Mouse (Mus musculus) stomach, embryonic 16.5 days (tissue): ENCODE measurements around the gene Pigl. TPM values are rescaled to one million over a fixed set of nuclear protein-coding genes. Genes with fewer than 3 reads are reported as not detected.
"Not testable (repeated sequence)": the region's sequence is repeated elsewhere in the genome, so short reads cannot be mapped to it uniquely, and the experiment has no call there.

ENCODE experiments used
- ATAC-seq: fragments of 200-750 bp; cut with Nextera tagmentation; 2 replicates; pipeline ENCODE4 v1.8.0; 2017; ENCODE audit warnings: moderate number of reproducible peaks, moderate TSS enrichment; ENCODE audit not compliant: insufficient read depth, low FRiP score
- H3K27ac ChIP-seq: fragments of 300-500 bp; sonication (generic); 2 replicates; pipeline ENCODE4 v1.5.1; 2014; ENCODE audit warnings: low read length
- H3K27me3 ChIP-seq: fragments of 300-500 bp; sonication (generic); 2 replicates; pipeline ENCODE4 v1.6.1; 2014; ENCODE audit warnings: low read length, control low read depth, mixed read lengths; ENCODE audit not compliant: control insufficient read depth, insufficient read depth
- H3K36me3 ChIP-seq: fragments of 300-500 bp; sonication (generic); 2 replicates; pipeline ENCODE4 v1.6.1; 2014; ENCODE audit warnings: low read length; ENCODE audit not compliant: control insufficient read depth, insufficient read depth
- H3K4me1 ChIP-seq: fragments of 300-500 bp; sonication (generic); 2 replicates; pipeline ENCODE4 v1.6.1; 2014; ENCODE audit warnings: low read length, control low read depth, mixed read lengths; ENCODE audit not compliant: control insufficient read depth, insufficient read depth
- H3K4me2 ChIP-seq: fragments of 300-500 bp; sonication (generic); 2 replicates; pipeline ENCODE4 v1.6.1; 2014; ENCODE audit warnings: low read depth, low read length, mixed read lengths
- H3K4me3 ChIP-seq: fragments of 300-500 bp; sonication (generic); replicated peaks from 2 replicates; pipeline ENCODE4 v1.5.1; 2014; ENCODE audit warnings: mild to moderate bottlenecking, low read length
- H3K9ac ChIP-seq: fragments of 300-500 bp; sonication (generic); 2 replicates; pipeline ENCODE4 v1.6.1; 2014; ENCODE audit warnings: low read length
- H3K9me3 ChIP-seq: fragments of 300-500 bp; sonication (generic); replicated peaks from 2 replicates; pipeline ENCODE4 v1.6.1; 2016; ENCODE audit warnings: low read length, control low read depth; ENCODE audit not compliant: control insufficient read depth
- WGBS: fragments of 180-500 bp; shearing (Covaris S2); extraction: QIAGEN DNeasy Blood & Tissue Kit; methylation state at CpG from one replicate; pipeline ENCODE4 v1.1.7; 2014; 5-methylcytosine and 5-hydroxymethylcytosine counted together
- polyA plus RNA-seq: library from polyadenylated mRNA; unstranded; fragments of >200 nt; fragmentation: Nextera tagmentation; extraction: Ambion mirVana; gene quantifications from 2 replicates; pipeline ENCODE4 v1.2.1, GENCODE M21; 2015

The Pigl gene
- polyA plus RNA-seq, 1 experiment from 2014 or later = 9.5 TPM

DNA sequence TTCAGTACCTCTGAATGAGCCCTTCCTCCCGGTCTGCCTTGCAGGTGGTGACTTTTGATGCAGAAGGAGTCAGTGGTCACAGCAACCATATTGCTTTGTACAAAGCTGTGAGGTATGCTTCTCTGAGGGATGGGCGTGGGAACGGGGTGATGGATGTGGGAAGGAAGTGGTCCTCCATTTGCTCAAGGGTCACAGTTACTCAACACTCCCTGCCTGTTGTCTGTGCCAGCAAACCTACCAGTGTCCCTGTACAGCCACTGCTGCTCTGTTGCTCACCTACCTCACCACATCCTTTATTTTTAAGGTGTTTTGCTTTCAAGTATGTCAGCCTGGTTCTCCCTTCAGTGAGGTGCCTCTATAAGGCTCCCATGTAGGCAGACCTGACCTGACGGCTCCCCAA, 49.4 kb downstream of the Pigl start:
- H3K36me3 ChIP-seq = no peaks in the 10 kb centered on the region
- H3K4me3 ChIP-seq = no peak overlapping the region
- H3K27ac ChIP-seq = no peak overlapping the region
- H3K4me2 ChIP-seq = no peak overlapping the region
- H3K9ac ChIP-seq = no peak overlapping the region
- ATAC-seq = no peak
- H3K4me1 ChIP-seq = no peaks in the 10 kb centered on the region
- WGBS = 73% methylated on average over 4 of the region's 4 CpGs
- no peaks in the 10 kb centered on the region for H3K9me3 ChIP-seq
- no peaks in the 10 kb centered on the region for H3K27me3 ChIP-seq

DNA sequence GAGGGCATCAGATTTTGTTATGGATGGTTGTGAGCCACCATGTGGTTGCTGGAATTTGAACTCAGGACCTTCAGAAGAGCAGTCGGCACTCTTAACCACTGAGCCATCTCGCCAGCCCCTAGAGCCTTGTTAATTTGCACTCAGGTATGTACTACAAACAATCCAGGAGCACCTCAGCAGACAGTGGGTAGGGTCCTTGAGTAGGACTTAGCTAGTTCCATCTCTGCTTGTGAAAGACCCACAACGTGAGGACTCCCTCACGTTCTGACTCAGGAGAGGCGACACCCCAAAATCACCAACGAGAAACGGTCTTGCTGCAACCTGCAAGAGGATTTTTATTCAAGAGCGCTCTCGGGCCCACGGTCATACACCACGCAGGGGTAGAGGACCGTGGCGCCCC, 50.1 kb downstream of the Pigl start:
- not testable (repeated sequence) for H3K9me3 ChIP-seq, H3K4me1 ChIP-seq, ATAC-seq, H3K9ac ChIP-seq, H3K4me2 ChIP-seq, H3K27me3 ChIP-seq, H3K4me3 ChIP-seq, H3K27ac ChIP-seq, H3K36me3 ChIP-seq
- 92% methylated on average over 13 of the region's 13 CpGs for WGBS

DNA sequence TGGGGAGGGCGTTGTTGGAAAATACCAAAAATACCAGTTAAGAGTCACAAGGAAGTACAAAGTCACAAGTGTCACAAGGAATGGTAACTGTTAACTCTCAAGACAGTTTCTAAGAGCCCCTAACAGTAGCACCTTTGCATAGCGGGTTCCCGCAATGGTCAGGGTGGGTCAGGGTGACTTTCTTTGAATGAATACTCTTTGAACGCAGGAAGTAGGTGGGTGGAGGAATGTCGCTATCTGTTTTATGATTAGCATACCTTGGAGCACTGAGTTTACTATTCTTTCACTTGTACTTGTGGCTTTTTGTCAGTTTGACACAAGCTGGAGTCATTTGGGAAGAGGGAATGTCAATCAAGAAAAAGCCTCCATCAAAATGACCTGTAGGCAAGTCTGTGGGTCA, 50.6 kb downstream of the Pigl start:
- not testable (repeated sequence) for H3K9ac ChIP-seq, H3K36me3 ChIP-seq, H3K4me1 ChIP-seq, H3K27me3 ChIP-seq, H3K4me2 ChIP-seq, H3K27ac ChIP-seq, H3K4me3 ChIP-seq, ATAC-seq, H3K9me3 ChIP-seq
- WGBS = 91% methylated on average over 5 of the region's 5 CpGs

GRCm38 (mm10) chr11:62509571-62509970, 51.3 kb downstream of the Pigl start:
- WGBS = 51% methylated on average over 3 of the region's 3 CpGs
- H3K4me3 ChIP-seq = no peak overlapping the region
- H3K27ac ChIP-seq = no peak overlapping the region
- no peaks in the 10 kb centered on the region for H3K4me1 ChIP-seq
- no peak overlapping the region for H3K9ac ChIP-seq
- no peaks in the 10 kb centered on the region for H3K9me3 ChIP-seq
- H3K36me3 ChIP-seq = no peaks in the 10 kb centered on the region
- no peak for ATAC-seq
- H3K4me2 ChIP-seq = no peak overlapping the region
- H3K27me3 ChIP-seq = no peaks in the 10 kb centered on the region

DNA sequence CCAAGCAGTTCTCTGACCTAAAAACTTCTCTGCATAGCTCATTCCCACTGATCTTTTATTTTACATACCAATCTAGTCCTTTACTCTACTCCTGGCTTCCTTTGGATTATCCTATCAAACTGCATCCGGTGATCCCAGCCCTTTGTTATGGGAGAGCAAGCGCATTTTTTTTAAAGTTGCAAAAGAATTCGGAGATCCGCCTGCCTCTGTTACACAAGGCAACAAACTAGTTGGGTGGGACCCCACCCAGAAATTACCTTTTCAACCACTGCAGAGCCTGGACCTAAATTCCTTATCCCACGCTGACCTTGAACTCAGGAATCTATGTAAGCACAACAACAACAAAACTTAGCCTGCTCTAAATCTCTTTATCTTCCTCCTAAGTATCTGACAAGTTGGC, 52.7 kb downstream of the Pigl start:
- Histone ChIP-seq H3K27ac (no peak overlapping the region), H3K4me1 (no peaks in the 10 kb centered on the region), H3K9ac (no peak overlapping the region), H3K4me3 (no peak overlapping the region), H3K27me3 (no peaks in the 10 kb centered on the region), H3K9me3 (no peaks in the 10 kb centered on the region), H3K36me3 (no peaks in the 10 kb centered on the region), H3K4me2 (no peak overlapping the region)
- WGBS = 86% methylated on average over 5 of the region's 5 CpGs
- no peak for ATAC-seq

GRCm38 (mm10) chr11:62511444-62512202, 53.4 kb downstream of the Pigl start:
- Histone ChIP-seq H3K4me1 (no peaks in the 10 kb centered on the region), H3K4me2 (no peak overlapping the region), H3K27ac (no peak overlapping the region), H3K36me3 (no peaks in the 10 kb centered on the region), H3K9ac (no peak overlapping the region), H3K27me3 (no peaks in the 10 kb centered on the region), H3K4me3 (no peak overlapping the region), H3K9me3 (no peaks in the 10 kb centered on the region)
- ATAC-seq = no peak
- WGBS = 76% methylated on average over 13 of the region's 13 CpGs

DNA sequence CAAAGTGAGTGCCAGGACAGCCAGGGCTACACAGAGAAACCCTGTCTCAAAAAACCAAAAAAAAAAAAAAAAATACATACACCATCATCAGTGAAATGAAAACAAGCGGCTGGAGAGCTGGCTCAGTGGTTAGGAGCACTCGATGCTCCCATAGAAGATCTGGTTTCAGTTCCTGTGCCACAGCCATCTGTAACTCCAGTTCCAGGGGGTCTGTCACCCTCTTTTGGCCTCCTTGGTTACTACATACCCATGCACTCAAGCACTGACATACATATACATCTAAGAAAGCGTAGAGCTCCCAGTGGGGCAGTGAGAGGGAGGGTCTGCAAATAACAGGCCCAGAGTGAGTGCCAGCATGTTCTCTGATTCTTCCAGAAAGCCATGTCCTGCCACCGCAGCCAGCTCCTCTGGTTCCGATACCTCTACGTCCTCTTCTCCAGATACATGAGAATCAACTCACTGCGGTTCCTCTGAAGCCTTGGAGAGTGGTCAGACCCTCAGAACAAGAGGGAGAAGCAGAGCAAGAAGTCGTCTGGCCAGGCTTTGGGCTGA, 54.3 kb downstream of the Pigl start:
- Histone ChIP-seq H3K36me3 (no peaks in the 10 kb centered on the region), H3K4me2 (no peak overlapping the region), H3K4me3 (no peak overlapping the region), H3K9me3 (no peaks in the 10 kb centered on the region), H3K9ac (no peak overlapping the region), H3K4me1 (no peaks in the 10 kb centered on the region), H3K27me3 (no peaks in the 10 kb centered on the region), H3K27ac (no peak overlapping the region)
- WGBS = 88% methylated on average over 8 of the region's 8 CpGs
- ATAC-seq = no peak

GRCm38 (mm10) chr11:62513311-62513710, 55.1 kb downstream of the Pigl start:
- Histone ChIP-seq H3K36me3 (no peaks in the 10 kb centered on the region), H3K9ac (no peak overlapping the region), H3K9me3 (no peaks in the 10 kb centered on the region), H3K4me1 (no peaks in the 10 kb centered on the region), H3K27me3 (no peaks in the 10 kb centered on the region), H3K4me3 (no peak overlapping the region), H3K4me2 (no peak overlapping the region), H3K27ac (no peak overlapping the region)
- WGBS = 70% methylated on average over 6 of the region's 6 CpGs
- no peak for ATAC-seq

DNA sequence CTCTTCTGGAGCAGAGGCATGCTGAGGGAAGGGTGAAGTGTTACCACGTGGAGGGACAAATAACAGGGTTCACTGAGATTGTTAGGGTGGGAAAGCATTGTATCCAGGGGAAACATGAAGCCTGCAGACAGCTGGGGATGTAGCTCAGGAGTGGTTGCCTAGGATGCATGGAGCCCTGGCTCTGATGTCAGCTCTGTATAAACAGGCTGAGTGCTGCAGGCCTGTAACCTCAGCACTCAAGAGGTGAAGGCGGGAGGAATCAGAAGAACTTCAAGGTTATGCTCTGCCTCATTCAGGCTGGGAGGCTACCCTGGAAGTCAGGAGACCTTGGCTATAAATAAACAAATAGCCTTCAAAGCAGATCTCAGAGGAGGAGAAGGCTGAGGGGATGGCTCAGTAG, 60.7 kb downstream of the Pigl start:
- Histone ChIP-seq H3K4me1 (no peaks in the 10 kb centered on the region), H3K4me2 (no peak overlapping the region), H3K4me3 (no peak overlapping the region), H3K9me3 (no peaks in the 10 kb centered on the region), H3K27me3 (no peaks in the 10 kb centered on the region), H3K36me3 (no peaks in the 10 kb centered on the region), H3K27ac (no peak overlapping the region), H3K9ac (no peak overlapping the region)
- WGBS = 22% methylated on average over 2 of the region's 2 CpGs
- ATAC-seq = no peak
